9 mouse cellular contexts compared by ENCODE assay signal in the genomic region with DNA sequence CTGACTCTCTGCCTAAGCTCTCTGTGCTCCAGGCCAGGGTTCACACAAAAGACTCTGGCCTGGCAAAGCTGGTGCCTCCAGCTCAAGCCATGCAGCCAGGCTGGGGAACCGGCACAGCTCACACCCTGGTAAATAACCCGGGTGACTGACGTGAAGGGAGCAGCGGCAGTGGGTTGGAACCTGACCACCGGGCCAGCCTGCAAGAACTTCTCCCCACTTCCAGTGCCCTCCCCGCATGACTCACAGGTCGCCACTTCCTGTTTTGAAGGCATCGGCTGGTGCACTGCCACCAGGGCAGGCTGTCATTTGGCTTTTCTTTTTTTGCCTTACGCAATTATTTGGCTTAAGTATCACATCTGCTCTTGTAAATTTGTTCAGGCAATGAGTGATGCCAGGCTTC.
A peak's percentile ranks its signal among the peaks of the same experiment; 100 is the strongest.
DNase-seq lines count a peak whose midpoint lies in the region; ATAC-seq and TF ChIP-seq lines count a peak whose summit lies in the region.
"Had no signal": no experiment of that assay in that cellular context is flagged by ENCODE, and none has a peak within 500 bp of the region (broad histone marks: within the 10 kb centered on the region; RNA-seq: fewer than 3 reads in every experiment).

No protein-coding gene starts in this region.

- no peak for TF ChIP-seq CTCF in midbrain, postnatal 0 days (IDR thresholded peaks at IDR 0.05)

- H3K9ac ChIP-seq in midbrain, embryonic 13.5 days (replicated peaks): no peak overlapping the region
- no peak overlapping the region for H3K9ac ChIP-seq in midbrain, postnatal 0 days (replicated peaks; ENCODE audit: low read length, poor library complexity, severe bottlenecking)
- no peak overlapping the region; the same call in 1 of the 2 replicates for H3K9ac ChIP-seq in heart, embryonic 15.5 days
- H3K9ac ChIP-seq: neural tube, embryonic 13.5 days had no signal

- H3K36me3 ChIP-seq in midbrain, embryonic 13.5 days: no peaks in the 10 kb centered on the region
- H3K36me3 ChIP-seq in midbrain, postnatal 0 days (ENCODE audit: insufficient read depth, low read length): no peaks in the 10 kb centered on the region
- no peaks in the 10 kb centered on the region for H3K36me3 ChIP-seq in heart, embryonic 15.5 days
- H3K36me3 ChIP-seq in splenic B cell, adult 2 months (ENCODE audit: control insufficient read depth, insufficient read depth, low read length, poor library complexity, severe bottlenecking): no peaks in the 10 kb centered on the region
- H3K36me3 ChIP-seq: neural tube, embryonic 13.5 days had no signal

- ATAC-seq in midbrain, embryonic 13.5 days: 0 out of 2 replicates have a peak, but pooled peaks have one; percentile 46
- ATAC-seq in midbrain, postnatal 0 days (ENCODE audit: low FRiP score): no peak
- ATAC-seq in common myeloid progenitor, adult 5-6 weeks (replicated peaks; ENCODE audit: low read depth, poor library complexity, severe bottlenecking): peak; percentile 94
- ATAC-seq in heart, embryonic 15.5 days (replicated peaks; ENCODE audit: insufficient number of reproducible peaks, insufficient read depth, low FRiP score, low read depth): peak; percentile 32; the same call in 1 of the 2 replicates

- no peaks in the 10 kb centered on the region for H3K9me3 ChIP-seq in midbrain, embryonic 13.5 days
- no peaks in the 10 kb centered on the region for H3K9me3 ChIP-seq in midbrain, postnatal 0 days (ENCODE audit: low read length)
- H3K9me3 ChIP-seq in heart, embryonic 15.5 days (replicated peaks): no peaks in the 10 kb centered on the region
- H3K9me3 ChIP-seq: neural tube, embryonic 13.5 days had no signal

- no peaks in the 10 kb centered on the region; the same call in 1 of the 2 replicates for H3K27me3 ChIP-seq in midbrain, embryonic 13.5 days
- no peaks in the 10 kb centered on the region for H3K27me3 ChIP-seq in midbrain, postnatal 0 days (ENCODE audit: insufficient read depth, low read length)
- no peaks in the 10 kb centered on the region for H3K27me3 ChIP-seq in heart, embryonic 15.5 days
- H3K27me3 ChIP-seq in splenic B cell, adult 2 months (ENCODE audit: control insufficient read depth, insufficient read depth, low read length, poor library complexity, severe bottlenecking): no peaks in the 10 kb centered on the region
- H3K27me3 ChIP-seq: neural tube, embryonic 13.5 days had no signal

- peaks cover 20% of the 10 kb centered on the region for H3K4me1 ChIP-seq in midbrain, embryonic 13.5 days (replicated peaks)
- H3K4me1 ChIP-seq in midbrain, postnatal 0 days (ENCODE audit: insufficient read depth, low read length): peaks cover 4% of the 10 kb centered on the region; the same call in 1 of the 2 replicates
- H3K4me1 ChIP-seq in heart, embryonic 15.5 days (replicated peaks): peaks cover 42% of the 10 kb centered on the region

- DNase-seq in midbrain, postnatal 0 days (ENCODE audit: low spot score): no peak
- peak; percentile 62 for DNase-seq in layer of hippocampus, adult 11-12 months (ENCODE audit: low spot score)
- DNase-seq in lung, postnatal 10 days: peak; percentile 92
- peak; percentile 95 for DNase-seq in splenic B cell, adult 2 months (ENCODE audit: low read depth, low spot score)
- DNase-seq in retina, embryonic 14.5 days (ENCODE audit: low spot score): no peak

- H3K27ac ChIP-seq in midbrain, embryonic 13.5 days: no peak overlapping the region
- H3K27ac ChIP-seq in midbrain, postnatal 0 days (ENCODE audit: low read depth, low read length): no peak overlapping the region
- peak overlapping the region; percentile 81 for H3K27ac ChIP-seq in heart, embryonic 15.5 days
- H3K27ac ChIP-seq: neural tube, embryonic 13.5 days had no signal

- no peak overlapping the region for H3K4me2 ChIP-seq in midbrain, embryonic 13.5 days (replicated peaks)
- H3K4me2 ChIP-seq in midbrain, postnatal 0 days (ENCODE audit: low read depth, low read length, poor library complexity, severe bottlenecking): no peak overlapping the region
- H3K4me2 ChIP-seq in heart, embryonic 15.5 days: no peak overlapping the region
- H3K4me2 ChIP-seq: neural tube, embryonic 13.5 days had no signal

- H3K4me3 ChIP-seq in midbrain, embryonic 13.5 days (replicated peaks): no peak overlapping the region
- H3K4me3 ChIP-seq in midbrain, postnatal 0 days (ENCODE audit: low read depth, low read length): no peak overlapping the region
- no peak overlapping the region for H3K4me3 ChIP-seq in heart, embryonic 15.5 days
- H3K4me3 ChIP-seq: neural tube, embryonic 13.5 days had no signal

- 78% methylated on average over 9 of the region's 9 CpGs for WGBS in midbrain, embryonic 13.5 days
- 74% methylated on average over 9 of the region's 9 CpGs for WGBS in midbrain, postnatal 0 days
- 55% methylated on average over 9 of the region's 9 CpGs for WGBS in heart, embryonic 15.5 days

Comparison
In these comparisons a context has a peak if more than half of its experiments do, and no peak if none do; other contexts are left out.
1. DNase-seq: peak in layer of hippocampus, adult 11-12 months (single experiment), lung, postnatal 10 days (single experiment) and splenic B cell, adult 2 months (single experiment); none in midbrain, postnatal 0 days (single experiment) and retina, embryonic 14.5 days (single experiment).